Mouse (Mus musculus) thymus, adult 2 months (tissue): Measurements from ENCODE around the gene Vgll4.
A peak's percentile ranks its signal among the peaks of the same experiment; 100 is the strongest.

Source experiments
- CTCF ChIP-seq: fragments of 200-500 bp; IDR thresholded peaks from 2 replicates; pipeline ENCODE4 v1.5.1; 2012; ENCODE audit warnings: mild to moderate bottlenecking, control low read depth, low read length, moderate library complexity, borderline replicate concordance; ENCODE audit not compliant: control insufficient read depth, poor library complexity, insufficient read depth; ENCODE audit errors: extremely low read depth
- POLR2A ChIP-seq: fragments of 200-500 bp; IDR thresholded peaks from 2 replicates; pipeline ENCODE4 v1.6.1; 2012; ENCODE audit warnings: mild to moderate bottlenecking, low read length, control low read depth, moderate library complexity; ENCODE audit not compliant: control insufficient read depth, poor library complexity, insufficient read depth; ENCODE audit errors: extremely low read depth

DNA sequence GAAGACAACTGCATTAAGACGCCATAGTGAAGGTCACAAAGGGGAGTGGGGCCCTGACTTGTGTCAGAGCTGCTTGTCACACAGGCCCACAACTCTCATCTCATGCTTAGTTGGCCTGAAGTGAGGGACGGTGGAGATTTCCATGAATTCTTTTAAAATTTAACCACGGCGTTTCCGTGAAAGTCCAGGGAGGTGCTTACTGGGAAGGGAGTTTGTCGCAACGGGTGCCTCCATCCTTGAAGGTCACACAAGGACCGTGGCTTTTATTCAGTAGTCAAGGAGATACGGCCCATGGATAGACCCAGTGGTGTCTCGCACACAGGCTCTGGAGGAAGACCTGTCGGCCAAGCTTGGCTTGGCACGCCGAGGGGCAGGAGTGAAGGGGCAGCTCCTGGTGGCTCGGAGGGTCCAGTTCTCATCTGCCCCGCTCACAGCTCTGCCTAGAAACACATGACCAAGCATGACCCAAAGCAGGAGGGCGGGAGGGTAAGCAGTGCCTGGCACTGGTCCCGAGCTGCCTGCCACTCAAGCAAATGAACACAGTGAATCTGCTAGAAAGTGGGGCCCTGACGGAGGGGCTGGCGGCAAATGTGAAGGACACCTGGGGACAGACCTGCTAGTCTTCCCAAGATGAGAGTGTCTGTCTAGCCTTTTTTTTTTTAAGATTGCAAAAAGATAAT lies 90.8 kb downstream of the Vgll4 start:
- TF ChIP-seq POLR2A (no peak), CTCF (0 out of 2 replicates have a peak, but pooled peaks have one; percentile 13)
